Mouse (Mus musculus): ENCODE data around the gene Fam198b.

DNA sequence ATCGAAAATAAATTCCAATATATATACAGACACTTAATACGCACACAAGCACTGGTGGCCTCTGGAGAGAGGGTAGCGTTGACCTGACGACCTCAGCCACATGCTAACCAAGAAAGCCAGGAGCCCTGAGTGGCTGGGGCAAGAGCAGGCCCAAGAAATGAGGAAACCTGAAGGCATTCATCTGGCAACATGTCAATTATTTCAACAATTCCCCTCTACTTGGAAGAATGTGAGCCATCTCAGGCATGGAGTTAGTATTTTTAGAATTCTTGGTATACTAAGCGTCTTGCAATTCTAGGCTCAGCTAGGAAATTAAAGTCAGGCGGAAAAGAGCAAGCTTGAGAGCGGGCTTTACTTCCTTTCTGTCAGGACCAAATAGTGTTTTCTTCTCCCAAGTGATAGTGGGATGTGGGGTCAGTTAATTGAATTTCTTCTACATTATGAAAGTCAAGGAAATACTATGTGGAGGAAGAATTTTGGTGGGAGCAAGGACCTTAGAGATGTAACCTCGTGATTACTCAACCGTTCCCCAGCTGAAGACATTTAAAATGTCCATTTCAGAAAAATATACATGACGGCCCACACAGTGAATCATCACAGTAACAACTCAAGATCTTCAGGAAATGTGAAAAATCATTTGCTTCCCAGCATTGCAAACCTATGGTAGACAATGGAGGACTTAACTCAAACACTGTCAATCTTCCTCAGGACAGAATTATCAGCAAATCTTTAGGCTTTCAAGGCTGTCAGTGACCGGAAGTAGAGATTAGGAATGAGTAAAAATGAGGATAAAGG, 93.5 kb downstream of the Fam198b start:
- TF ChIP-seq CTCF (IDR thresholded peaks at IDR 0.05; ENCODE audit: low read depth, low read length) (no peak), POLR2A (IDR thresholded peaks at IDR 0.05; ENCODE audit: insufficient read depth, low read length) (no peak)
